Mouse (Mus musculus): ENCODE results near the gene Isg20l2. TPM values are rescaled to one million over a fixed set of nuclear protein-coding genes. Genes with fewer than 3 reads are reported as not detected.
A peak's percentile ranks its signal among the peaks of the same experiment; 100 is the strongest.
"Not testable (repeated sequence)": the region's sequence is repeated elsewhere in the genome, so short reads cannot be mapped to it uniquely, and the experiment has no call there.

The Isg20l2 gene
- total and polyA plus RNA-seq, 3 experiments: 6.2 to 10.9 (median 10.6) TPM

DNA sequence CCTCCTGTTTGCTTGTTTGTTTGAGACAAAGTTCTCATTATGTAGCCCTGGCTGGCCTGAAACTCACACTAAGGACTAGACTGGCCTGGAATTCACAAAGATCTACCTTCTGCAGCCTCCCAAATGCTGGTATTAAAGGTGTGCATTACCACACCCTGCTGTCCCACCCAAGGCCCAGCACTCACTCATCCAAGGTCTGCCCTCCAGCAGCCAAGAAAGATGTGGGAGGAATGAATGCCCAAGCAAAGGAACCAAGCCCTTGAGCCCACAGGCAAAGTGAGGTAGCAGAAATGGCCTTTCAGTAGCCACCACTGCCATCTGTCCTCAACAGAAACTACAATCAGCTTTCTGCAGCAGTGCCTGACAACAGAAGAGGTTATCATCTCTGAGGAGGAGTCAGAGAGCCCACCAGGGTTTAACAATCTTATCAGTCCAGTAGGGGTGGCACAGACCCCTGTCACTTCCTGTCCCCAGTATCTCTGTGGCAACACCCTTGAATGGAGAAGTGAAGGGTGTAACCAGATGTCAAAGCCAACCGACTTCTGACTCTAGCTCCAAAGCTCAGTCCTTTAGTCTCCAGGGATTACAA is 29.0 kb upstream of the Isg20l2 start:
- no peaks in the 10 kb centered on the region for H3K27me3 ChIP-seq (ENCODE audit: control insufficient read depth, insufficient read depth, low read length)
- 10% methylated on average over 1 of the region's 1 CpGs for WGBS
- no peak overlapping the region for H3K4me3 ChIP-seq
- no peaks in the 10 kb centered on the region for H3K36me3 ChIP-seq (ENCODE audit: control insufficient read depth, insufficient read depth, low read length)
- TF ChIP-seq EP300 (IDR thresholded peaks at IDR 0.05; ENCODE audit: insufficient read depth, low read depth, low read length): no peak
- TF ChIP-seq POLR2A (IDR thresholded peaks at IDR 0.05; ENCODE audit: insufficient read depth, low read depth, low read length): no peak
- no peak for TF ChIP-seq CTCF (IDR thresholded peaks at IDR 0.05)
- no peak for DNase-seq
- H3K9ac ChIP-seq (ENCODE audit: low read depth, low read length): no peak overlapping the region
- intact Hi-C loops (cut with DNase I): no loop called here
- no peak overlapping the region for H3K27ac ChIP-seq
- H3K4me1 ChIP-seq (ENCODE audit: control insufficient read depth, insufficient read depth, low read length): no peaks in the 10 kb centered on the region
- H3K79me2 ChIP-seq (replicated peaks; ENCODE audit: control insufficient read depth, insufficient read depth, low read length): no peaks in the 10 kb centered on the region

GRCm38 (mm10) chr3:87901959-87902358 is 28.2 kb upstream of the Isg20l2 start:
- H3K36me3 ChIP-seq (ENCODE audit: control insufficient read depth, insufficient read depth, low read length); H3K9ac ChIP-seq (ENCODE audit: low read depth, low read length); H3K79me2 ChIP-seq (replicated peaks; ENCODE audit: control insufficient read depth, insufficient read depth, low read length); intact Hi-C loops (cut with DNase I); DNase-seq; H3K27ac ChIP-seq; H3K4me3 ChIP-seq; H3K4me1 ChIP-seq (ENCODE audit: control insufficient read depth, insufficient read depth, low read length); H3K27me3 ChIP-seq (ENCODE audit: control insufficient read depth, insufficient read depth, low read length): not testable (repeated sequence)
- WGBS: 80% methylated on average over 6 of the region's 6 CpGs

DNA sequence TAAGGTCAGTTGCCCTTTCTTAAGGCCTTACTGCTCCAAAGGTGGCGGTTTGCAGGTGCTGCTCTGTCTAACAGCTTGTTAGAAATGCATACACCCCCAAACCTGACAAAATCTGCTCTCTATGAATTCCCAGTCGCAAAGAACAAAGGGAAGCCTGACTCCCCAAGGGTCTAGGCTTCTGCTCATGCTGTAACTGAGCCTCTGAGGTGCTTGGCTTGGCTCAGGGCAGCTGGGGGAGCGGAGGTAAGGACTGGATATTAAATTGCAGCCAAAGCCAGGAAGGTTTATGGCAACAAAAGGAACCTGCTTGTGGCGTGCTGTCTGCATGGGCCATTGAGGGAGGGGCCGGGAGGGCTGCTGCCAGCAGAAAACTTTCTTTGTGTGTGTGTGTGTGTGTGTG is 26.3 kb upstream of the Isg20l2 start:
- TF ChIP-seq CTCF (IDR thresholded peaks at IDR 0.05) (no peak), EP300 (IDR thresholded peaks at IDR 0.05; ENCODE audit: insufficient read depth, low read depth, low read length) (no peak), POLR2A (IDR thresholded peaks at IDR 0.05; ENCODE audit: insufficient read depth, low read depth, low read length) (no peak)
- Histone ChIP-seq H3K36me3 (ENCODE audit: control insufficient read depth, insufficient read depth, low read length) (no peaks in the 10 kb centered on the region), H3K4me1 (ENCODE audit: control insufficient read depth, insufficient read depth, low read length) (peaks cover 11% of the 10 kb centered on the region), H3K4me3 (no peak overlapping the region), H3K27ac (no peak overlapping the region), H3K79me2 (replicated peaks; ENCODE audit: control insufficient read depth, insufficient read depth, low read length) (peaks cover 2% of the 10 kb centered on the region; the same call in 1 of the 2 replicates), H3K9ac (ENCODE audit: low read depth, low read length) (no peak overlapping the region), H3K27me3 (ENCODE audit: control insufficient read depth, insufficient read depth, low read length) (no peaks in the 10 kb centered on the region)
- no peak for DNase-seq
- WGBS: 71% methylated on average over 5 of the region's 5 CpGs
- intact Hi-C loops (cut with DNase I): no loop called here

- peaks cover 6% of the 10 kb centered on the region; the same call in 1 of the 2 replicates for H3K79me2 ChIP-seq (replicated peaks; ENCODE audit: control insufficient read depth, insufficient read depth, low read length)
- DNase-seq: peak; percentile 96 to 97
- peak within 1 kb of the TSS; percentile 98 for H3K4me3 ChIP-seq
- H3K27me3 ChIP-seq (ENCODE audit: control insufficient read depth, insufficient read depth, low read length): no peaks in the 10 kb centered on the region
- no peaks in the 10 kb centered on the region; the same call in 1 of the 2 replicates for H3K36me3 ChIP-seq (ENCODE audit: control insufficient read depth, insufficient read depth, low read length)
- peak within 1 kb of the TSS; percentile 93 for H3K27ac ChIP-seq
- under 1% methylated on average over 53 of the region's 57 CpGs for WGBS
- peak within 1 kb of the TSS; percentile 94 for H3K9ac ChIP-seq (ENCODE audit: low read depth, low read length)
- H3K4me1 ChIP-seq (ENCODE audit: control insufficient read depth, insufficient read depth, low read length): peaks cover 20% of the 10 kb centered on the region
- peak; percentile 15 for TF ChIP-seq POLR2A (IDR thresholded peaks at IDR 0.05; ENCODE audit: insufficient read depth, low read depth, low read length)
- TF ChIP-seq CTCF (IDR thresholded peaks at IDR 0.05): peak; percentile 44
- peak; percentile 60; the same call in 1 of the 2 replicates for TF ChIP-seq EP300 (IDR thresholded peaks at IDR 0.05; ENCODE audit: insufficient read depth, low read depth, low read length)
- intact Hi-C loops (cut with DNase I): loop anchor here (1.0 kb wide), 1 partner anchor 19 kb away; no protein-coding TSS in a partner anchor
These were observed 24.1 kb upstream of the Isg20l2 start, which contains the start of gene Hdgf for GRCm38 (mm10) chr3:87905880-87906485. TSS of gene Hdgf (plus strand) at chr3:87906321.

- TF ChIP-seq EP300 (IDR thresholded peaks at IDR 0.05; ENCODE audit: insufficient read depth, low read depth, low read length) (no peak), CTCF (IDR thresholded peaks at IDR 0.05) (no peak), POLR2A (IDR thresholded peaks at IDR 0.05; ENCODE audit: insufficient read depth, low read depth, low read length) (no peak; the same call in 1 of the 2 replicates)
- Histone ChIP-seq H3K27ac (peak overlapping the region; percentile 93), H3K4me3 (peak overlapping the region; percentile 98), H3K27me3 (ENCODE audit: control insufficient read depth, insufficient read depth, low read length) (no peaks in the 10 kb centered on the region), H3K4me1 (ENCODE audit: control insufficient read depth, insufficient read depth, low read length) (peaks cover 23% of the 10 kb centered on the region), H3K79me2 (replicated peaks; ENCODE audit: control insufficient read depth, insufficient read depth, low read length) (peaks cover 6% of the 10 kb centered on the region; the same call in 1 of the 2 replicates), H3K36me3 (ENCODE audit: control insufficient read depth, insufficient read depth, low read length) (no peaks in the 10 kb centered on the region; the same call in 1 of the 2 replicates), H3K9ac (ENCODE audit: low read depth, low read length) (peak overlapping the region; percentile 94)
- DNase-seq: peak in 1 of 2 experiments; percentile 83
- under 1% methylated on average over 37 of the region's 47 CpGs for WGBS
- intact Hi-C loops (cut with DNase I): loop anchor here (1.0 kb wide), 1 partner anchor 19 kb away; no protein-coding TSS in a partner anchor
These were observed 23.5 kb upstream of the Isg20l2 start for GRCm38 (mm10) chr3:87906601-87906980.

Measured in heart, adult 2 months (tissue).